Mouse (Mus musculus) cerebellum, adult 2 months (tissue): ENCODE measurements around the gene Adat1.

Experiments
- CTCF ChIP-seq: fragments of 200-500 bp; IDR thresholded peaks from 2 replicates; pipeline ENCODE4 v1.5.1; 2011; ENCODE audit warnings: low read depth, mild to moderate bottlenecking, control low read depth, low read length, moderate library complexity, borderline replicate concordance; ENCODE audit not compliant: insufficient read depth
- POLR2A ChIP-seq: fragments of 200-500 bp; IDR thresholded peaks from 2 replicates; pipeline ENCODE4 v1.6.1; 2011; ENCODE audit warnings: low read length, control low read depth, borderline replicate concordance; ENCODE audit not compliant: insufficient read depth

GRCm38 (mm10) chr8:111991278-111991677, 824 bp downstream of the Adat1 start:
- TF ChIP-seq CTCF (no peak), POLR2A (no peak)
